Mouse (Mus musculus) liver, embryonic 13.5 days (tissue): ENCODE data around the gene Spry1. TPM values are rescaled to one million over a fixed set of nuclear protein-coding genes. Genes with fewer than 3 reads are reported as not detected.

Experiments
- ATAC-seq: fragments of 200-750 bp; cut with Nextera tagmentation; 2 replicates; pipeline ENCODE4 v1.8.0; 2017; ENCODE audit warnings: low read depth, mild to moderate bottlenecking, moderate number of reproducible peaks, moderate library complexity
- DNase-seq: peaks from one replicate; pipeline ENCODE4 v3.0.0; 2022
- H3K27ac ChIP-seq: fragments of 300-500 bp; sonication (generic); 2 replicates; pipeline ENCODE4 v1.5.1; 2015; ENCODE audit warnings: moderate library complexity, mild to moderate bottlenecking, inconsistent platforms
- H3K27me3 ChIP-seq: fragments of 300-500 bp; sonication (generic); 2 replicates; pipeline ENCODE4 v1.6.1; 2015; ENCODE audit warnings: mild to moderate bottlenecking, inconsistent platforms
- H3K36me3 ChIP-seq: fragments of 300-500 bp; sonication (generic); 2 replicates; pipeline ENCODE4 v1.6.1; 2015; ENCODE audit warnings: mild to moderate bottlenecking, inconsistent platforms
- H3K4me1 ChIP-seq: fragments of 300-500 bp; sonication (generic); replicated peaks from 2 replicates; pipeline ENCODE4 v1.6.1; 2015; ENCODE audit warnings: inconsistent platforms
- H3K4me2 ChIP-seq: fragments of 300-500 bp; sonication (generic); 2 replicates; pipeline ENCODE4 v1.6.1; 2015; ENCODE audit warnings: inconsistent platforms, mild to moderate bottlenecking, moderate library complexity
- H3K4me3 ChIP-seq: fragments of 300-500 bp; sonication (generic); replicated peaks from 2 replicates; pipeline ENCODE4 v1.5.1; 2015; ENCODE audit warnings: mild to moderate bottlenecking, inconsistent platforms
- H3K9ac ChIP-seq: fragments of 300-500 bp; sonication (generic); 2 replicates; pipeline ENCODE4 v1.6.1; 2015; ENCODE audit warnings: mild to moderate bottlenecking, inconsistent platforms
- H3K9me3 ChIP-seq: fragments of 300-500 bp; sonication (generic); replicated peaks from 2 replicates; pipeline ENCODE4 v1.6.1; 2016; ENCODE audit warnings: inconsistent platforms
- WGBS: fragments of 180-500 bp; shearing (Covaris S2); methylation state at CpG from one replicate; pipeline ENCODE4 v1.1.7; 2015; ENCODE audit not compliant: insufficient replicate concordance; 5-methylcytosine and 5-hydroxymethylcytosine counted together
- polyA plus RNA-seq: library from polyadenylated mRNA; unstranded; fragments of >200 nt; fragmentation: Nextera tagmentation; extraction: Ambion mirVana; gene quantifications from 2 replicates; pipeline ENCODE4 v1.2.1, GENCODE M21; 2015

The Spry1 gene
- polyA plus RNA-seq, 1 experiment from 2014 or later: 2.4 TPM

GRCm38 (mm10) chr3:37673513-37674261 is 33.9 kb downstream of the Spry1 start:
- Histone ChIP-seq H3K9me3 (no peaks in the 10 kb centered on the region), H3K36me3 (no peaks in the 10 kb centered on the region), H3K4me2 (no peak overlapping the region), H3K4me1 (peaks cover 6% of the 10 kb centered on the region; the same call in 1 of the 2 replicates), H3K9ac (no peak overlapping the region), H3K27me3 (peaks cover 70% of the 10 kb centered on the region), H3K4me3 (no peak overlapping the region), H3K27ac (no peak overlapping the region)
- no peak for DNase-seq
- WGBS: 57% methylated on average over 13 of the region's 13 CpGs
- no peak for ATAC-seq

GRCm38 (mm10) chr3:37675056-37675525 is 35.3 kb downstream of the Spry1 start:
- no peaks in the 10 kb centered on the region for H3K36me3 ChIP-seq
- H3K27ac ChIP-seq: no peak overlapping the region
- H3K9ac ChIP-seq: no peak overlapping the region
- H3K4me3 ChIP-seq: no peak overlapping the region
- 24% methylated on average over 11 of the region's 11 CpGs for whole genome bisulfite sequencing
- H3K27me3 ChIP-seq: peaks cover 62% of the 10 kb centered on the region
- no peak overlapping the region for H3K4me2 ChIP-seq
- no peak for DNase-seq
- peaks cover 6% of the 10 kb centered on the region; the same call in 1 of the 2 replicates for H3K4me1 ChIP-seq
- ATAC-seq: no peak
- no peaks in the 10 kb centered on the region for H3K9me3 ChIP-seq

- no peak overlapping the region for H3K4me3 ChIP-seq
- H3K4me1 ChIP-seq: peaks cover 6% of the 10 kb centered on the region; the same call in 1 of the 2 replicates
- ATAC-seq (no peak), DNase-seq (no peak)
- H3K36me3 ChIP-seq: no peaks in the 10 kb centered on the region
- no peak overlapping the region for H3K27ac ChIP-seq
- H3K4me2 ChIP-seq: no peak overlapping the region
- WGBS: 59% methylated on average over 8 of the region's 8 CpGs
- H3K9me3 ChIP-seq: no peaks in the 10 kb centered on the region
- H3K9ac ChIP-seq: no peak overlapping the region
- H3K27me3 ChIP-seq: peaks cover 55% of the 10 kb centered on the region
Measured at GRCm38 (mm10) chr3:37676291-37676690, 36.5 kb downstream of the Spry1 start.

- H3K4me3 ChIP-seq: no peak overlapping the region
- H3K36me3 ChIP-seq: no peaks in the 10 kb centered on the region
- WGBS: 37% methylated on average over 7 of the region's 7 CpGs
- no peak overlapping the region for H3K27ac ChIP-seq
- no peak overlapping the region for H3K4me2 ChIP-seq
- no peaks in the 10 kb centered on the region for H3K9me3 ChIP-seq
- peaks cover 53% of the 10 kb centered on the region for H3K27me3 ChIP-seq
- peaks cover 16% of the 10 kb centered on the region for H3K4me1 ChIP-seq
- no peak for ATAC-seq
- no peak overlapping the region for H3K9ac ChIP-seq
- DNase-seq: no peak
Measured at GRCm38 (mm10) chr3:37686219-37686618, 46.5 kb downstream of the Spry1 start.

- 0 out of 2 replicates have a peak overlapping the region, but pooled peaks have one; percentile 1 for H3K9ac ChIP-seq
- ATAC-seq: no peak
- H3K27ac ChIP-seq: no peak overlapping the region
Measured at GRCm38 (mm10) chr3:37686751-37687150, 47.0 kb downstream of the Spry1 start.

GRCm38 (mm10) chr3:37687158-37687980 is 47.6 kb downstream of the Spry1 start:
- H3K27me3 ChIP-seq: peaks cover 45% of the 10 kb centered on the region
- no peaks in the 10 kb centered on the region for H3K9me3 ChIP-seq
- H3K4me3 ChIP-seq: peak overlapping the region; percentile 25
- 0 out of 2 replicates have a peak overlapping the region, but pooled peaks have one; percentile 1 for H3K9ac ChIP-seq
- H3K27ac ChIP-seq: no peak overlapping the region
- DNase-seq (no peak), ATAC-seq (peak; percentile 36; the same call in 1 of the 2 replicates)
- no peaks in the 10 kb centered on the region for H3K36me3 ChIP-seq
- peak overlapping the region; percentile 49 for H3K4me2 ChIP-seq
- peaks cover 16% of the 10 kb centered on the region for H3K4me1 ChIP-seq
- WGBS: 17% methylated on average over 28 of the region's 28 CpGs

More at GRCm38 (mm10) chr3:37686751-37687150, 47.0 kb downstream of the Spry1 start:
- Histone ChIP-seq H3K27me3 (peaks cover 50% of the 10 kb centered on the region), H3K4me3 (peak overlapping the region; percentile 25), H3K9me3 (no peaks in the 10 kb centered on the region), H3K4me2 (peak overlapping the region; percentile 49), H3K36me3 (no peaks in the 10 kb centered on the region), H3K4me1 (peaks cover 16% of the 10 kb centered on the region)
- no peak for DNase-seq
- WGBS: 16% methylated on average over 6 of the region's 6 CpGs

- Histone ChIP-seq H3K36me3 (no peaks in the 10 kb centered on the region), H3K4me2 (no peak overlapping the region), H3K4me3 (no peak overlapping the region), H3K9ac (no peak overlapping the region), H3K9me3 (no peaks in the 10 kb centered on the region), H3K27ac (no peak overlapping the region), H3K27me3 (peaks cover 7% of the 10 kb centered on the region), H3K4me1 (peaks cover 13% of the 10 kb centered on the region; the same call in 1 of the 2 replicates)
- DNase-seq (no peak), ATAC-seq (no peak)
- 22% methylated on average over 4 of the region's 4 CpGs for whole genome bisulfite sequencing
Measured at GRCm38 (mm10) chr3:37692945-37693344, 53.2 kb downstream of the Spry1 start.

- ATAC-seq (no peak), DNase-seq (no peak)
- peaks cover 1% of the 10 kb centered on the region for H3K27me3 ChIP-seq
- H3K4me2 ChIP-seq: no peak overlapping the region
- H3K4me3 ChIP-seq: no peak overlapping the region
- no peak overlapping the region for H3K27ac ChIP-seq
- no peaks in the 10 kb centered on the region for H3K9me3 ChIP-seq
- peaks cover 10% of the 10 kb centered on the region; the same call in 1 of the 2 replicates for H3K4me1 ChIP-seq
- 50% methylated on average over 8 of the region's 8 CpGs for whole genome bisulfite sequencing
- H3K9ac ChIP-seq: no peak overlapping the region
- H3K36me3 ChIP-seq: no peaks in the 10 kb centered on the region
Measured at GRCm38 (mm10) chr3:37693552-37693951, 53.8 kb downstream of the Spry1 start.

Other genes with a start within 250 kb of the Spry1 start
- 26.2 and 31.0 TPM in 2 replicates for gene Spata5, start 220.1 kb upstream of the Spry1 start, polyA plus RNA-seq
- 5.4 and 6.2 TPM in 2 replicates for gene Nudt6, start 219.7 kb upstream of the Spry1 start, polyA plus RNA-seq
- gene Gm5148, start 84.5 kb downstream of the Spry1 start, polyA plus RNA-seq: 2.6 and 2.7 TPM in 2 replicates